Mouse (Mus musculus): ENCODE data around the gene Slc6a19. TPM values are rescaled to one million over a fixed set of nuclear protein-coding genes. Genes with fewer than 3 reads are reported as not detected.

The Slc6a19 gene
- polyA plus RNA-seq, 1 experiment from 2014 or later = 0.34 TPM

Other genes starting within 250 kb of the Slc6a19 start
- 58.1 and 66.3 TPM in 2 replicates for gene Lpcat1, start 237.7 kb downstream of the Slc6a19 start, polyA plus RNA-seq (2016; fragmentation: Nextera tagmentation; extraction: Ambion mirVana)
- gene Slc6a3, start 168.1 kb downstream of the Slc6a19 start, polyA plus RNA-seq (2016; fragmentation: Nextera tagmentation; extraction: Ambion mirVana) = 0.05 and 0.10 TPM in 2 replicates
- 106 and 107 TPM in 2 replicates for gene Clptm1l, start 100.9 kb downstream of the Slc6a19 start, polyA plus RNA-seq (2016; fragmentation: Nextera tagmentation; extraction: Ambion mirVana)
- gene Tert, start 78.0 kb downstream of the Slc6a19 start, polyA plus RNA-seq (2016; fragmentation: Nextera tagmentation; extraction: Ambion mirVana) = 5.6 and 7.2 TPM in 2 replicates
- not detected in 2 replicates for gene Slc6a18, start 26.8 kb downstream of the Slc6a19 start, polyA plus RNA-seq (2016; fragmentation: Nextera tagmentation; extraction: Ambion mirVana)
- 43.4 and 53.4 TPM in 2 replicates for gene Slc12a7, start 28.2 kb upstream of the Slc6a19 start, polyA plus RNA-seq (2016; fragmentation: Nextera tagmentation; extraction: Ambion mirVana)
- 15.8 and 18.1 TPM in 2 replicates for gene Nkd2, start 142.8 kb upstream of the Slc6a19 start, polyA plus RNA-seq (2016; fragmentation: Nextera tagmentation; extraction: Ambion mirVana)
- 51.5 and 61.9 TPM in 2 replicates for gene Trip13, start 232.9 kb upstream of the Slc6a19 start, polyA plus RNA-seq (2016; fragmentation: Nextera tagmentation; extraction: Ambion mirVana)
- gene Brd9, start 232.9 kb upstream of the Slc6a19 start, polyA plus RNA-seq (2016; fragmentation: Nextera tagmentation; extraction: Ambion mirVana) = 56.3 and 64.6 TPM in 2 replicates

All from hindbrain, embryonic 10.5 days (tissue).